Mouse (Mus musculus) gastrocnemius, adult 2 months (tissue): Measurements from ENCODE around the gene Prl8a9. TPM values are rescaled to one million over a fixed set of nuclear protein-coding genes. Genes with fewer than 3 reads are reported as not detected.

Experiments used
- DNase-seq: peaks from one replicate; pipeline ENCODE4 v3.0.0; 2022
- H3K27ac ChIP-seq: fragments of 200-600 bp; 2 replicates; pipeline ENCODE4 v1.8.1; 2022; ENCODE audit warnings: mild to moderate bottlenecking
- H3K4me3 ChIP-seq: fragments of 200-600 bp; 2 replicates; pipeline ENCODE4 v1.8.1; 2022; ENCODE audit warnings: mild to moderate bottlenecking, moderate library complexity
- CTCF ChIP-seq: fragments of 200-600 bp; IDR thresholded peaks from 2 replicates; pipeline ENCODE4 v1.8.1; 2022; ENCODE audit warnings: antibody characterized with exemption, mild to moderate bottlenecking, moderate library complexity
- intact Hi-C: fragments of 180-260 bp; cut with DNase I; formaldehyde crosslinking; loops from one replicate; pipeline ENCODE4 v1.15.1; 2025
- long read RNA-seq, 2 experiments: library from polyadenylated mRNA; stranded (forward); transcript quantifications; one replicate each; pipeline ENCODE4 v2.0.0; 2021
- total RNA-seq, 2 experiments: library from RNA; stranded (reverse); gene quantifications; 2 replicates each; pipeline ENCODE4 v1.2.3; 2021

Gene Prl8a9
- total RNA-seq, result not detected
- long read RNA-seq, experiment 1, result 0 reads
- long read RNA-seq, experiment 2, result 0 reads

GRCm38 (mm10) chr13:27564506-27564905 lies at the start of gene Prl8a9:
Gene Prl8a9 (minus strand): TSS chr13:27564606.
- no peak for DNase-seq
- Histone ChIP-seq H3K27ac (no peak within 1 kb of the TSS), H3K4me3 (no peak within 1 kb of the TSS)
- intact Hi-C loops, result no loop called here
- TF ChIP-seq CTCF, result no peak

- DNase-seq, result no peak
- intact Hi-C loops, result no loop called here
- H3K27ac ChIP-seq, result no peak within 1 kb of the TSS
- H3K4me3 ChIP-seq, result no peak within 1 kb of the TSS
- TF ChIP-seq CTCF, result no peak
Measured at GRCm38 (mm10) chr13:27610482-27610881, 46.1 kb upstream of the Prl8a9 start, which contains the start of gene Prl7b1. Gene Prl7b1 (minus strand): TSS chr13:27610582.

- Histone ChIP-seq H3K4me3 (no peak within 1 kb of the TSS), H3K27ac (no peak within 1 kb of the TSS)
- no peak for DNase-seq
- TF ChIP-seq CTCF, result no peak
- intact Hi-C loops, result no loop called here
Measured at GRCm38 (mm10) chr13:27582071-27582470, 17.7 kb upstream of the Prl8a9 start, which contains the start of gene Prl8a1. Gene Prl8a1 (minus strand): TSS chr13:27582171.

- intact Hi-C loops, result no loop called here
- DNase-seq, result no peak
- Histone ChIP-seq H3K4me3 (no peak overlapping the region), H3K27ac (no peak overlapping the region)
- no peak for TF ChIP-seq CTCF
Measured at GRCm38 (mm10) chr13:27553336-27553735, 11.1 kb downstream of the Prl8a9 start.

GRCm38 (mm10) chr13:27523156-27523555 lies 41.2 kb downstream of the Prl8a9 start:
- intact Hi-C loops, result no loop called here
- DNase-seq, result no peak
- H3K4me3 ChIP-seq, result no peak overlapping the region
- no peak overlapping the region for H3K27ac ChIP-seq
- TF ChIP-seq CTCF, result no peak

- Histone ChIP-seq H3K27ac (no peak within 1 kb of the TSS), H3K4me3 (no peak within 1 kb of the TSS)
- DNase-seq, result no peak
- intact Hi-C loops, result no loop called here
- TF ChIP-seq CTCF, result no peak
Measured at GRCm38 (mm10) chr13:27513117-27513516, 51.3 kb downstream of the Prl8a9 start, which contains the start of gene Prl8a8. Gene Prl8a8 (minus strand): TSS chr13:27513217.

Other genes with a start within 250 kb of the Prl8a9 start
- gene Prl8a2, start 218.9 kb downstream of the Prl8a9 start, total RNA-seq, result not detected
- not detected for gene Prl2b1, start 173.8 kb downstream of the Prl8a9 start, total RNA-seq
- not detected for gene Prl8a6, start 125.9 kb downstream of the Prl8a9 start, total RNA-seq
- not detected for gene Prl8a8, start 51.4 kb downstream of the Prl8a9 start, total RNA-seq
- not detected for gene Prl8a1, start 17.6 kb upstream of the Prl8a9 start, total RNA-seq
- gene Prl7b1, start 46.0 kb upstream of the Prl8a9 start, total RNA-seq, result not detected
- not detected for gene Prl7a1, start 77.9 kb upstream of the Prl8a9 start, total RNA-seq
- not detected for gene Prl7a2, start 103.4 kb upstream of the Prl8a9 start, total RNA-seq
- gene Prl7d1, start 152.1 kb upstream of the Prl8a9 start, total RNA-seq, result not detected
- not detected for gene Prl7c1, start 216.2 kb upstream of the Prl8a9 start, total RNA-seq
- not detected for gene Prl2a1, start 237.0 kb upstream of the Prl8a9 start, total RNA-seq